Mouse (Mus musculus) myocyte (in vitro differentiated cells): ENCODE measurements around the gene Pigx. TPM values are rescaled to one million over a fixed set of nuclear protein-coding genes. Genes with fewer than 3 reads are reported as not detected.

Source experiments
- H3K27me3 ChIP-seq: one replicate; pipeline ENCODE4 v1.6.1; 2011; ENCODE audit not compliant: control insufficient read depth, insufficient read depth, insufficient read length
- H3K36me3 ChIP-seq: one replicate; pipeline ENCODE4 v1.6.1; 2011; ENCODE audit not compliant: control insufficient read depth, insufficient read depth
- H3K4me2 ChIP-seq: one replicate; pipeline ENCODE4 v1.6.1; 2011; ENCODE audit warnings: low read depth, control low read depth
- H3K4me3 ChIP-seq: one replicate; pipeline ENCODE4 v1.5.1; 2011; ENCODE audit warnings: mild to moderate bottlenecking, control low read depth, moderate library complexity
- H3K79me2 ChIP-seq: one replicate; pipeline ENCODE4 v1.6.1; 2011; ENCODE audit not compliant: control insufficient read depth, insufficient read depth
- H3ac ChIP-seq: one replicate; pipeline ENCODE4 v1.6.1; 2011; ENCODE audit not compliant: control insufficient read depth, insufficient read length
- CEBPB ChIP-seq: IDR thresholded peaks from 2 replicates; pipeline ENCODE4 v1.6.1; 2011; ENCODE audit warnings: mild to moderate bottlenecking, moderate library complexity; ENCODE audit not compliant: poor library complexity, insufficient read depth, severe bottlenecking
- E2F4 ChIP-seq: IDR thresholded peaks from one replicate; pipeline ENCODE4 v1.6.1; 2011; ENCODE audit warnings: mild to moderate bottlenecking, control low read depth, moderate library complexity; ENCODE audit not compliant: insufficient read depth
- MAX ChIP-seq: IDR thresholded peaks from one replicate; pipeline ENCODE4 v1.6.1; 2011; ENCODE audit warnings: low read depth, mild to moderate bottlenecking, control low read depth
- MYOD1 ChIP-seq, 3 experiments: IDR thresholded peaks; one replicate each; pipeline ENCODE4 v1.6.1; 2011; ENCODE audit warnings: control low read depth in 2 of 3, low read depth in 2 of 3, mild to moderate bottlenecking in 2 of 3, moderate library complexity in 1 of 3; ENCODE audit not compliant: insufficient read length in 2 of 3, control insufficient read depth in 1 of 3
- MYOG ChIP-seq, 3 experiments: IDR thresholded peaks; one replicate each; pipeline ENCODE4 v1.6.1; 2011; ENCODE audit warnings: control low read depth in 2 of 3, low read depth in 2 of 3, mild to moderate bottlenecking in 2 of 3; ENCODE audit not compliant: insufficient read length in 2 of 3, control insufficient read depth in 1 of 3, insufficient read depth in 1 of 3
- POLR2A ChIP-seq: IDR thresholded peaks from one replicate; pipeline ENCODE4 v1.6.1; 2011; ENCODE audit warnings: low read depth, mild to moderate bottlenecking, control low read depth, moderate library complexity; ENCODE audit not compliant: insufficient read length
- POLR2AphosphoS2 ChIP-seq: IDR thresholded peaks from one replicate; pipeline ENCODE4 v1.6.1; 2011; ENCODE audit warnings: low read depth, control low read depth; ENCODE audit not compliant: insufficient read length
- REST ChIP-seq: IDR thresholded peaks from one replicate; pipeline ENCODE4 v1.6.1; 2011; ENCODE audit warnings: mild to moderate bottlenecking, control low read depth, moderate library complexity; ENCODE audit not compliant: insufficient read depth, insufficient read length
- SRF ChIP-seq: IDR thresholded peaks from one replicate; pipeline ENCODE4 v1.6.1; 2011; ENCODE audit warnings: low read depth; ENCODE audit not compliant: control insufficient read depth, insufficient read length
- TCF12 ChIP-seq: IDR thresholded peaks from one replicate; pipeline ENCODE4 v1.6.1; 2011; ENCODE audit warnings: mild to moderate bottlenecking, control low read depth; ENCODE audit not compliant: poor library complexity, insufficient read depth, severe bottlenecking
- TCF3 ChIP-seq: IDR thresholded peaks from one replicate; pipeline ENCODE4 v1.6.1; 2011; ENCODE audit warnings: low read depth, control low read depth; ENCODE audit not compliant: insufficient read length
- USF1 ChIP-seq: IDR thresholded peaks from one replicate; pipeline ENCODE4 v1.6.1; 2011; ENCODE audit warnings: low read depth, mild to moderate bottlenecking, control low read depth, moderate library complexity
- polyA plus RNA-seq: library from polyadenylated mRNA; unstranded; fragments of >200 nt; fragmentation: generic; extraction: Trizol; gene quantifications from one replicate; pipeline ENCODE4 v1.2.1, GENCODE M21; 2012; ENCODE audit warnings: missing spikeins

The Pigx gene
- polyA plus RNA-seq, 1 experiment, result 19.4 TPM

- Histone ChIP-seq H3K79me2 (peaks cover 96% of the 10 kb centered on the region), H3ac (no peak overlapping the region), H3K36me3 (no peaks in the 10 kb centered on the region), H3K4me3 (no peak overlapping the region), H3K27me3 (no peaks in the 10 kb centered on the region), H3K4me2 (peak overlapping the region; percentile 46)
- peak in 1 of 3 experiments; percentile 40 for TF ChIP-seq MYOD1 (IDR thresholded peaks at IDR 0.05; ENCODE audit: control insufficient read depth in 1 of 3, insufficient read length in 2 of 3, low read depth in 2 of 3)
- no peak for TF ChIP-seq CEBPB
Observed at GRCm38 (mm10) chr16:32068389-32069300, 30.9 kb downstream of the Pigx start.

GRCm38 (mm10) chr16:32066899-32067298, 32.6 kb downstream of the Pigx start:
- Histone ChIP-seq H3K36me3 (peaks cover 3% of the 10 kb centered on the region), H3K4me2 (no peak overlapping the region), H3K79me2 (peaks cover 95% of the 10 kb centered on the region), H3K27me3 (no peaks in the 10 kb centered on the region), H3K4me3 (no peak overlapping the region), H3ac (no peak overlapping the region)
- TF ChIP-seq E2F4 (no peak), SRF (no peak), POLR2A (no peak), TCF3 (no peak), CEBPB (no peak), TCF12 (no peak), POLR2AphosphoS2 (no peak), USF1 (no peak), REST (no peak), MYOG (IDR thresholded peaks at IDR 0.05; ENCODE audit: control insufficient read depth in 1 of 3, insufficient read depth in 1 of 3, insufficient read length in 2 of 3, low read depth in 2 of 3) (no peak), MYOD1 (IDR thresholded peaks at IDR 0.05; ENCODE audit: control insufficient read depth in 1 of 3, insufficient read length in 2 of 3, low read depth in 2 of 3) (no peak), MAX (no peak)

- H3ac ChIP-seq, result no peak overlapping the region
Observed at GRCm38 (mm10) chr16:32063900-32064299, 35.6 kb downstream of the Pigx start.

GRCm38 (mm10) chr16:32062226-32062625, 37.3 kb downstream of the Pigx start:
- TF ChIP-seq POLR2AphosphoS2 (no peak), REST (no peak), SRF (no peak), POLR2A (no peak), CEBPB (no peak), TCF12 (no peak), MYOD1 (IDR thresholded peaks at IDR 0.05; ENCODE audit: control insufficient read depth in 1 of 3, insufficient read length in 2 of 3, low read depth in 2 of 3) (no peak)
- H3K4me2 ChIP-seq, result no peak overlapping the region
- no peak overlapping the region for H3ac ChIP-seq

More at GRCm38 (mm10) chr16:32063900-32064299, 35.6 kb downstream of the Pigx start:
- H3K79me2 ChIP-seq, result peaks cover 94% of the 10 kb centered on the region
- H3K4me2 ChIP-seq, result no peak overlapping the region
- H3K4me3 ChIP-seq, result no peak overlapping the region
- H3K27me3 ChIP-seq, result no peaks in the 10 kb centered on the region
- peaks cover 3% of the 10 kb centered on the region for H3K36me3 ChIP-seq
- TF ChIP-seq TCF3 (no peak), POLR2AphosphoS2 (no peak), TCF12 (no peak), E2F4 (no peak), REST (no peak), POLR2A (no peak), MYOG (IDR thresholded peaks at IDR 0.05; ENCODE audit: control insufficient read depth in 1 of 3, insufficient read depth in 1 of 3, insufficient read length in 2 of 3, low read depth in 2 of 3) (no peak), MYOD1 (IDR thresholded peaks at IDR 0.05; ENCODE audit: control insufficient read depth in 1 of 3, insufficient read length in 2 of 3, low read depth in 2 of 3) (no peak), USF1 (no peak), MAX (no peak), SRF (no peak), CEBPB (no peak)

More at GRCm38 (mm10) chr16:32062226-32062625, 37.3 kb downstream of the Pigx start:
- peaks cover 3% of the 10 kb centered on the region for H3K36me3 ChIP-seq
- H3K27me3 ChIP-seq, result no peaks in the 10 kb centered on the region
- H3K79me2 ChIP-seq, result peaks cover 94% of the 10 kb centered on the region
- no peak overlapping the region for H3K4me3 ChIP-seq
